Mouse (Mus musculus) MEL (cell line): Measurements from ENCODE around the gene Nr6a1. TPM values are rescaled to one million over a fixed set of nuclear protein-coding genes. Genes with fewer than 3 reads are reported as not detected.

Source experiments
- DNase-seq: peaks from one replicate; pipeline ENCODE4 v3.0.0; 2011; ENCODE audit warnings: low read depth, low spot score
- H3K27ac ChIP-seq: 2 replicates; pipeline ENCODE4 v1.5.1; 2012; ENCODE audit warnings: low read depth, mild to moderate bottlenecking, control low read depth, low read length, moderate library complexity; ENCODE audit not compliant: control insufficient read depth
- H3K27me3 ChIP-seq, 2 experiments: fragments of 150-350 bp in 1 of 2; sonication (generic) in 1 of 2; 2 replicates each; pipeline ENCODE4 v1.6.1; 2012; ENCODE audit warnings: low read length in 2 of 2, mild to moderate bottlenecking in 2 of 2, improper control_type of control experiment in 1 of 2, moderate library complexity in 1 of 2; ENCODE audit not compliant: insufficient read depth in 2 of 2, control insufficient read depth in 1 of 2
- H3K36me3 ChIP-seq, 2 experiments: 2 replicates each; pipeline ENCODE4 v1.6.1; 2012 to 2014; ENCODE audit warnings: low read length in 2 of 2, improper control_type of control experiment in 1 of 2, inconsistent platforms in 1 of 2, mild to moderate bottlenecking in 1 of 2; ENCODE audit not compliant: insufficient read depth in 2 of 2, control insufficient read depth in 1 of 2
- H3K4me1 ChIP-seq, 2 experiments: fragments of 150-350 bp in 1 of 2; sonication (generic) in 1 of 2; 2 replicates each; pipeline ENCODE4 v1.6.1; 2012; ENCODE audit warnings: low read length in 2 of 2, improper control_type of control experiment in 1 of 2, mild to moderate bottlenecking in 1 of 2; ENCODE audit not compliant: insufficient read depth in 2 of 2, control insufficient read depth in 1 of 2
- H3K4me3 ChIP-seq, 2 experiments: fragments of 150-350 bp in 1 of 2; sonication (generic) in 1 of 2; 2 replicates each; pipeline ENCODE4 v1.5.1; 2012; ENCODE audit warnings: low read depth in 2 of 2, low read length in 2 of 2, mild to moderate bottlenecking in 2 of 2, moderate library complexity in 2 of 2, control low read depth in 1 of 2, improper control_type of control experiment in 1 of 2; ENCODE audit not compliant: control insufficient read depth in 1 of 2, insufficient read depth in 1 of 2
- H3K79me2 ChIP-seq: 2 replicates; pipeline ENCODE4 v1.6.1; 2012; ENCODE audit warnings: mild to moderate bottlenecking, low read length, moderate library complexity; ENCODE audit not compliant: control insufficient read depth, poor library complexity, insufficient read depth
- H3K9ac ChIP-seq: 2 replicates; pipeline ENCODE4 v1.6.1; 2012; ENCODE audit warnings: low read depth, mild to moderate bottlenecking, control low read depth, low read length, moderate library complexity; ENCODE audit not compliant: control insufficient read depth, poor library complexity, severe bottlenecking
- H3K9me3 ChIP-seq: fragments of 150-350 bp; sonication (generic); replicated peaks from 2 replicates; pipeline ENCODE4 v1.6.1; 2012; ENCODE audit warnings: mild to moderate bottlenecking, low read length, improper control_type of control experiment, moderate library complexity; ENCODE audit not compliant: insufficient read depth
- BHLHE40 ChIP-seq: IDR thresholded peaks from 2 replicates; pipeline ENCODE4 v1.6.1; 2012; ENCODE audit warnings: low read depth, mild to moderate bottlenecking, inconsistent platforms, low read length, improper control_type of control experiment, borderline replicate concordance
- CHD1 ChIP-seq: IDR thresholded peaks from 2 replicates; pipeline ENCODE4 v1.6.1; 2012; ENCODE audit warnings: low read depth, mild to moderate bottlenecking, inconsistent platforms, low read length, improper control_type of control experiment
- ELF1 ChIP-seq: IDR thresholded peaks from 2 replicates; pipeline ENCODE4 v1.6.1; 2014; ENCODE audit warnings: low read depth, mild to moderate bottlenecking, inconsistent platforms, low read length, improper control_type of control experiment, moderate library complexity
- ETS1 ChIP-seq: IDR thresholded peaks from 2 replicates; pipeline ENCODE4 v1.6.1; 2012; ENCODE audit warnings: low read depth, mild to moderate bottlenecking, inconsistent platforms, low read length, improper control_type of control experiment, moderate library complexity
- GABPA ChIP-seq: IDR thresholded peaks from 2 replicates; pipeline ENCODE4 v1.6.1; 2012; ENCODE audit warnings: low read depth, mild to moderate bottlenecking, inconsistent platforms, low read length, improper control_type of control experiment, moderate library complexity
- GATA1 ChIP-seq: IDR thresholded peaks from 2 replicates; pipeline ENCODE4 v1.6.1; 2011; ENCODE audit warnings: low read depth, low read length, improper control_type of control experiment
- MAX ChIP-seq: IDR thresholded peaks from 2 replicates; pipeline ENCODE4 v1.6.1; 2011; ENCODE audit warnings: low read length, improper control_type of control experiment
- MXI1 ChIP-seq: IDR thresholded peaks from 2 replicates; pipeline ENCODE4 v1.6.1; 2011; ENCODE audit warnings: mild to moderate bottlenecking, low read depth, low read length, improper control_type of control experiment
- NRF1 ChIP-seq: IDR thresholded peaks from 2 replicates; pipeline ENCODE4 v1.6.1; 2014; ENCODE audit warnings: low read depth, mild to moderate bottlenecking, inconsistent platforms, low read length, improper control_type of control experiment, moderate library complexity; ENCODE audit not compliant: poor library complexity, insufficient read depth, severe bottlenecking
- RAD21 ChIP-seq: IDR thresholded peaks from 2 replicates; pipeline ENCODE4 v1.6.1; 2011; ENCODE audit warnings: mild to moderate bottlenecking, low read depth, low read length, improper control_type of control experiment
- RCOR1 ChIP-seq: IDR thresholded peaks from 2 replicates; pipeline ENCODE4 v1.6.1; 2012; ENCODE audit warnings: low read depth, mild to moderate bottlenecking, inconsistent platforms, low read length, improper control_type of control experiment
- SIN3A ChIP-seq: IDR thresholded peaks from 2 replicates; pipeline ENCODE4 v1.6.1; 2012; ENCODE audit warnings: low read length, improper control_type of control experiment, inconsistent platforms
- SMC3 ChIP-seq: IDR thresholded peaks from 2 replicates; pipeline ENCODE4 v1.6.1; 2011; ENCODE audit warnings: low read depth, low read length, improper control_type of control experiment
- TAL1 ChIP-seq: IDR thresholded peaks from 2 replicates; pipeline ENCODE4 v1.6.1; 2012; ENCODE audit warnings: mild to moderate bottlenecking, inconsistent platforms, low read length, moderate library complexity, mixed read lengths
- TCF12 ChIP-seq: IDR thresholded peaks from 2 replicates; pipeline ENCODE4 v1.6.1; 2014; ENCODE audit warnings: low read depth, mild to moderate bottlenecking, inconsistent platforms, low read length, improper control_type of control experiment, moderate library complexity
- UBTF ChIP-seq: IDR thresholded peaks from 2 replicates; pipeline ENCODE4 v1.6.1; 2012; ENCODE audit warnings: low read depth, mild to moderate bottlenecking, inconsistent platforms, low read length, improper control_type of control experiment, moderate library complexity, borderline replicate concordance; ENCODE audit not compliant: insufficient read depth
- USF1 ChIP-seq: IDR thresholded peaks from 2 replicates; pipeline ENCODE4 v1.6.1; 2014; ENCODE audit warnings: low read depth, mild to moderate bottlenecking, inconsistent platforms, low read length, improper control_type of control experiment, moderate library complexity
- USF2 ChIP-seq, 2 experiments: IDR thresholded peaks; 2 replicates each; pipeline ENCODE4 v1.6.1; 2011 to 2012; ENCODE audit warnings: improper control_type of control experiment in 2 of 2, low read length in 2 of 2, borderline replicate concordance in 1 of 2, inconsistent platforms in 1 of 2, low read depth in 1 of 2, mild to moderate bottlenecking in 1 of 2; ENCODE audit not compliant: insufficient read depth in 1 of 2
- polyA plus RNA-seq, 2 experiments: library from polyadenylated mRNA; stranded (reverse) in 1 of 2; unstranded in 1 of 2; fragments of >175 nt in 1 of 2; fragments of >200 nt in 1 of 2; gene quantifications; 2 replicates each; pipeline versions ENCODE4 v1.2.1 to v1.2.4; 2012; ENCODE audit warnings: low replicate concordance in 2 of 2, low read depth in 1 of 2; ENCODE audit not compliant: insufficient read length in 2 of 2, insufficient read depth in 1 of 2, missing spikeins in 1 of 2
- total RNA-seq: library from RNA; depleted of rRNA; stranded (reverse); fragments of 300-350 nt; gene quantifications from 2 replicates; pipeline ENCODE4 v1.2.3, GENCODE M21; 2012

Gene Nr6a1
- total and polyA plus RNA-seq, 3 experiments: 5.0 to 22.8 (median 10.2) TPM

GRCm38 (mm10) chr2:38735740-38736139 lies 191.7 kb downstream of the Nr6a1 start:
- Histone ChIP-seq H3K36me3 (no peaks in the 10 kb centered on the region), H3K27ac (no peak overlapping the region), H3K9ac (no peak overlapping the region), H3K4me1 (no peaks in the 10 kb centered on the region), H3K4me3 (no peak overlapping the region), H3K9me3 (no peaks in the 10 kb centered on the region), H3K27me3 (no peaks in the 10 kb centered on the region), H3K79me2 (no peaks in the 10 kb centered on the region)
- TF ChIP-seq USF1 (no peak), ELF1 (no peak), MXI1 (no peak), TAL1 (no peak), TCF12 (no peak), ETS1 (no peak)
- DNase-seq: no peak

DNA sequence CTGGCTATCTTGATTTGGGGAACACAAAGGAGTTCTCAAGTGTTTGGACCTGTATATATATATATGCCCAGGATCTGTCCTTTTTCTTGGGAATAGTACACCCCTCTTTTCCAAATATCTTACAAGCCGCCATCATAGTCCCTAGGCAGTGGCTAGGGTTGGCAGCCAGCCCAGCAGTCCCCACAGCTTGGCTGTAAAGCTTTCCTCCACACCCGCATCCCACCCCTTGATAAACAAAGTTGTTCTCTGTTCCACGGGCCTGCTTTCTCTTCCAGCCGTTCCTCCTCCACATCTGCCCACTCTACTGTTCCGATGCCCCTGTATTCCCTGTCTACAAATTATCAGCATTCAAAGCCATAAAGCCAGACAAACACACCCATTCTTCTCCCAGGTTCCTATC lies 192.8 kb downstream of the Nr6a1 start:
- no peak for DNase-seq
- H3K9ac ChIP-seq: no peak overlapping the region
- no peaks in the 10 kb centered on the region for H3K79me2 ChIP-seq
- no peaks in the 10 kb centered on the region for H3K27me3 ChIP-seq
- no peak for TF ChIP-seq USF2 (IDR thresholded peaks at IDR 0.05; ENCODE audit: borderline replicate concordance in 1 of 2, insufficient read depth in 1 of 2, low read depth in 1 of 2, low read length in 2 of 2)
- TF ChIP-seq RAD21: no peak
- no peak for TF ChIP-seq BHLHE40
- TF ChIP-seq TAL1: no peak
- TF ChIP-seq MAX: no peak
- no peak for TF ChIP-seq GABPA
- TF ChIP-seq GATA1: no peak
- TF ChIP-seq RCOR1: no peak
- no peak for TF ChIP-seq SIN3A
- TF ChIP-seq SMC3: no peak
- H3K4me1 ChIP-seq: no peaks in the 10 kb centered on the region
- no peaks in the 10 kb centered on the region for H3K9me3 ChIP-seq
- no peak overlapping the region for H3K27ac ChIP-seq
- no peak overlapping the region for H3K4me3 ChIP-seq
- H3K36me3 ChIP-seq: no peaks in the 10 kb centered on the region

- DNase-seq: no peak
- Histone ChIP-seq H3K9ac (no peak overlapping the region), H3K27me3 (no peaks in the 10 kb centered on the region), H3K4me1 (no peaks in the 10 kb centered on the region), H3K27ac (no peak overlapping the region), H3K36me3 (no peaks in the 10 kb centered on the region), H3K4me3 (no peak overlapping the region), H3K79me2 (no peaks in the 10 kb centered on the region), H3K9me3 (no peaks in the 10 kb centered on the region)
- TF ChIP-seq UBTF (no peak), NRF1 (no peak), CHD1 (no peak)
Measured at GRCm38 (mm10) chr2:38730331-38730827, 197.1 kb downstream of the Nr6a1 start.
